Mouse (Mus musculus): ENCODE data around the gene Sorcs2. TPM values are rescaled to one million over a fixed set of nuclear protein-coding genes. Genes with fewer than 3 reads are reported as not detected.

Gene Sorcs2
- polyA plus RNA-seq, 1 experiment: 2.5 TPM

GRCm38 (mm10) chr5:36139766-36140165, 258.2 kb downstream of the Sorcs2 start:
- no peak overlapping the region for H3K27ac ChIP-seq (ENCODE audit: control insufficient read depth, insufficient read depth, low read depth, low read length, poor library complexity)
- no peak overlapping the region for H3K4me3 ChIP-seq (replicated peaks; ENCODE audit: control insufficient read depth, low read depth, low read length)
- WGBS: 75% methylated on average over 6 of the region's 6 CpGs
- TF ChIP-seq CTCF (IDR thresholded peaks at IDR 0.05; ENCODE audit: control insufficient read depth, insufficient read depth, low read length) (no peak), POLR2A (IDR thresholded peaks at IDR 0.05; ENCODE audit: borderline replicate concordance, control insufficient read depth, low read depth, low read length) (no peak)
- no peaks in the 10 kb centered on the region; the same call in 1 of the 2 replicates for H3K4me1 ChIP-seq (ENCODE audit: control insufficient read depth, insufficient read depth, low read length)

- no peak for TF ChIP-seq CTCF (IDR thresholded peaks at IDR 0.05; ENCODE audit: control insufficient read depth, insufficient read depth, low read length)
- TF ChIP-seq POLR2A (IDR thresholded peaks at IDR 0.05; ENCODE audit: borderline replicate concordance, control insufficient read depth, low read depth, low read length): no peak
- WGBS: 79% methylated on average over 3 of the region's 3 CpGs
- no peaks in the 10 kb centered on the region for H3K4me1 ChIP-seq (ENCODE audit: control insufficient read depth, insufficient read depth, low read length)
- H3K4me3 ChIP-seq (replicated peaks; ENCODE audit: control insufficient read depth, low read depth, low read length): no peak overlapping the region
- no peak overlapping the region for H3K27ac ChIP-seq (ENCODE audit: control insufficient read depth, insufficient read depth, low read depth, low read length, poor library complexity)
These were observed 261.9 kb downstream of the Sorcs2 start for GRCm38 (mm10) chr5:36135874-36136542.

DNA sequence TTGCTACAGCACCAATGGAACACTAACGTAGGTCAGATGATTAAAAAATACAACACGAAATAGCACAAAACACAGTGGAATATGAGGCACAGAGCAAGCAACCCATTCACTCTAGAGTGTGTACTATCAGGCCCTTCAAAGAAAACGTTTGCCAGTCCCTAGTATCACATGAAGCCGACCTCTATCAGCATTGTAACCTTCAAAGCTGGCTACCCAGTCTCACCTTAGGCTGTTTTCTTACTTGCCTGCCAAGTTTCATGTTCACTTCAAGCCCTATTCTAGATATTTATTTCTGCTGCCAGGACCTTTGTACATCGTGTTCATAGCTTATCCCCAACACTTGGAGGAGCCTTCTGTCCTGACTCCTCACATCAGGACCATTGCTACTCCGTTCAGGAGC, 263.6 kb downstream of the Sorcs2 start:
- no peak overlapping the region for H3K4me3 ChIP-seq (replicated peaks; ENCODE audit: control insufficient read depth, low read depth, low read length)
- no peak overlapping the region for H3K27ac ChIP-seq (ENCODE audit: control insufficient read depth, insufficient read depth, low read depth, low read length, poor library complexity)
- no peaks in the 10 kb centered on the region for H3K4me1 ChIP-seq (ENCODE audit: control insufficient read depth, insufficient read depth, low read length)
- TF ChIP-seq CTCF (IDR thresholded peaks at IDR 0.05; ENCODE audit: control insufficient read depth, insufficient read depth, low read length): no peak
- TF ChIP-seq POLR2A (IDR thresholded peaks at IDR 0.05; ENCODE audit: borderline replicate concordance, control insufficient read depth, low read depth, low read length): no peak
- WGBS: 74% methylated on average over 6 of the region's 6 CpGs

- 50% methylated on average over 2 of the region's 2 CpGs for WGBS
- no peak overlapping the region for H3K27ac ChIP-seq (ENCODE audit: control insufficient read depth, insufficient read depth, low read depth, low read length, poor library complexity)
- TF ChIP-seq CTCF (IDR thresholded peaks at IDR 0.05; ENCODE audit: control insufficient read depth, insufficient read depth, low read length) (no peak), POLR2A (IDR thresholded peaks at IDR 0.05; ENCODE audit: borderline replicate concordance, control insufficient read depth, low read depth, low read length) (no peak)
- no peak overlapping the region for H3K4me3 ChIP-seq (replicated peaks; ENCODE audit: control insufficient read depth, low read depth, low read length)
- no peaks in the 10 kb centered on the region for H3K4me1 ChIP-seq (ENCODE audit: control insufficient read depth, insufficient read depth, low read length)
These were observed 264.0 kb downstream of the Sorcs2 start for GRCm38 (mm10) chr5:36133893-36134292.

GRCm38 (mm10) chr5:36130393-36131011, 267.4 kb downstream of the Sorcs2 start:
- TF ChIP-seq CTCF (IDR thresholded peaks at IDR 0.05; ENCODE audit: control insufficient read depth, insufficient read depth, low read length) (no peak), POLR2A (IDR thresholded peaks at IDR 0.05; ENCODE audit: borderline replicate concordance, control insufficient read depth, low read depth, low read length) (no peak)
- Histone ChIP-seq H3K4me3 (replicated peaks; ENCODE audit: control insufficient read depth, low read depth, low read length) (no peak overlapping the region), H3K27ac (ENCODE audit: control insufficient read depth, insufficient read depth, low read depth, low read length, poor library complexity) (no peak overlapping the region), H3K4me1 (ENCODE audit: control insufficient read depth, insufficient read depth, low read length) (no peaks in the 10 kb centered on the region)
- 34% methylated on average over 8 of the region's 8 CpGs for WGBS

- H3K4me1 ChIP-seq (ENCODE audit: control insufficient read depth, insufficient read depth, low read length): no peaks in the 10 kb centered on the region
- no peak for TF ChIP-seq POLR2A (IDR thresholded peaks at IDR 0.05; ENCODE audit: borderline replicate concordance, control insufficient read depth, low read depth, low read length)
- TF ChIP-seq CTCF (IDR thresholded peaks at IDR 0.05; ENCODE audit: control insufficient read depth, insufficient read depth, low read length): no peak
- 49% methylated on average over 2 of the region's 2 CpGs for WGBS
- no peak overlapping the region for H3K4me3 ChIP-seq (replicated peaks; ENCODE audit: control insufficient read depth, low read depth, low read length)
- no peak overlapping the region for H3K27ac ChIP-seq (ENCODE audit: control insufficient read depth, insufficient read depth, low read depth, low read length, poor library complexity)
These were observed 268.3 kb downstream of the Sorcs2 start for GRCm38 (mm10) chr5:36129661-36130060.

- Histone ChIP-seq H3K27ac (ENCODE audit: control insufficient read depth, insufficient read depth, low read depth, low read length, poor library complexity) (no peak overlapping the region), H3K4me1 (ENCODE audit: control insufficient read depth, insufficient read depth, low read length) (no peaks in the 10 kb centered on the region), H3K4me3 (replicated peaks; ENCODE audit: control insufficient read depth, low read depth, low read length) (no peak overlapping the region)
- WGBS: 63% methylated on average over 3 of the region's 3 CpGs
- TF ChIP-seq POLR2A (IDR thresholded peaks at IDR 0.05; ENCODE audit: borderline replicate concordance, control insufficient read depth, low read depth, low read length) (no peak), CTCF (IDR thresholded peaks at IDR 0.05; ENCODE audit: control insufficient read depth, insufficient read depth, low read length) (no peak)
These were observed 269.4 kb downstream of the Sorcs2 start for GRCm38 (mm10) chr5:36128513-36128912.

DNA sequence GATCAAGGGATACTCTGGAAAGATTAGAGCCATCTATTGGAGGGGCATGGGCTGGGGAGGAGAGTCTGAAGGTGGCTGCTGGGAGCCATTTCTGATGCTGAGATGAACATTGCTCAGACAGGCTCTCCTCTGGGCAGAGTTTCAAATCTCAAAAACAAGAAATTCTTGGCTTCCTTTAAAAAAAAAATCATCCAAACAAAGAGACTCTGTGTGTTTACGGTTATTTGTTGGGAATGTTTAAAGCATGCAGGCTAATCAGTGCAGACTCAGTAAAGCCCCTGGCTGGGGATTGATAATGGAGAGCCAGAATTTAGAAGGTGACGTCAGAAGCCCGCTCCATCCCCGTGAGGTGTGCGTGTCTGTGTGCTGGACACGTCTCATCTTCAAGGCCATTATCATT, 272.9 kb downstream of the Sorcs2 start:
- Histone ChIP-seq H3K4me3 (replicated peaks; ENCODE audit: control insufficient read depth, low read depth, low read length) (no peak overlapping the region), H3K4me1 (ENCODE audit: control insufficient read depth, insufficient read depth, low read length) (no peaks in the 10 kb centered on the region), H3K27ac (ENCODE audit: control insufficient read depth, insufficient read depth, low read depth, low read length, poor library complexity) (no peak overlapping the region)
- 85% methylated on average over 6 of the region's 6 CpGs for WGBS
- no peak for TF ChIP-seq CTCF (IDR thresholded peaks at IDR 0.05; ENCODE audit: control insufficient read depth, insufficient read depth, low read length)
